Mouse (Mus musculus) E14TG2a.4 (cell line): Measurements from ENCODE around the gene Ermap.

Source experiments
- H3K27me3 ChIP-seq: 2 replicates; pipeline ENCODE4 v1.6.1; 2014; ENCODE audit warnings: low read length, control low read depth; ENCODE audit not compliant: insufficient read depth
- H3K36me3 ChIP-seq: 2 replicates; pipeline ENCODE4 v1.6.1; 2014; ENCODE audit warnings: low read length, control low read depth; ENCODE audit not compliant: insufficient read depth
- H3K4me1 ChIP-seq: replicated peaks from 2 replicates; pipeline ENCODE4 v1.6.1; 2014; ENCODE audit warnings: low read depth, low read length, control low read depth
- H3K4me3 ChIP-seq: replicated peaks from 2 replicates; pipeline ENCODE4 v1.5.1; 2014; ENCODE audit warnings: mild to moderate bottlenecking, low read length
- H3K9me3 ChIP-seq: 2 replicates; pipeline ENCODE4 v1.6.1; 2014; ENCODE audit warnings: low read length, control low read depth
- CTCF ChIP-seq: conservative IDR thresholded peaks from 2 replicates; pipeline ENCODE4 v1.5.1; 2014; ENCODE audit warnings: low read length
- NANOG ChIP-seq: IDR thresholded peaks from 2 replicates; pipeline ENCODE4 v1.6.1; 2014; ENCODE audit warnings: borderline replicate concordance, low read length, mixed read lengths
- POU5F1 ChIP-seq: IDR thresholded peaks from 2 replicates; pipeline ENCODE4 v1.6.1; 2014; ENCODE audit warnings: low read length, borderline replicate concordance

Ermap gene

DNA sequence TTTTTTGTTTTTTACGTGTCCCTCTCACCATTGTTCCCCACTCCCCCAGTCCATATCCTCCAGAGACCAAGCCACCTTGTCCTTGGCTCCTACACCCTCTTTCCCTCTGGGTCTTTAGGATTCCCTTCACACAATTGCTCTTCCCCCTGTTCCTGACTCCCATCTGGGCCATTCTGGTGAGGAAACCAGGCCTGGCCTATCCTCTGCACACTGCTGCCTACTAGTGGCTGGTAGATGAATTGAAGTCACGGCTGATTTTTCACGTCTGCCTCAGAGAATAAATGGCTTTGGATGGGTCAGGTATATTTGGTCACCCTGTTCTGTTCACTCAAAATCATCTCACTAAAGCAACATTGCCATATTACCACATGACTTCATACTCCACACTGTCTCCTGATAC is 49.7 kb downstream of the Ermap start:
- Histone ChIP-seq H3K27me3 (peaks cover 4% of the 10 kb centered on the region), H3K4me3 (no peak overlapping the region), H3K4me1 (peaks cover 78% of the 10 kb centered on the region), H3K36me3 (peaks cover 36% of the 10 kb centered on the region), H3K9me3 (peaks cover 7% of the 10 kb centered on the region)
- TF ChIP-seq POU5F1, result no peak
- TF ChIP-seq CTCF, result peak; percentile 100

DNA sequence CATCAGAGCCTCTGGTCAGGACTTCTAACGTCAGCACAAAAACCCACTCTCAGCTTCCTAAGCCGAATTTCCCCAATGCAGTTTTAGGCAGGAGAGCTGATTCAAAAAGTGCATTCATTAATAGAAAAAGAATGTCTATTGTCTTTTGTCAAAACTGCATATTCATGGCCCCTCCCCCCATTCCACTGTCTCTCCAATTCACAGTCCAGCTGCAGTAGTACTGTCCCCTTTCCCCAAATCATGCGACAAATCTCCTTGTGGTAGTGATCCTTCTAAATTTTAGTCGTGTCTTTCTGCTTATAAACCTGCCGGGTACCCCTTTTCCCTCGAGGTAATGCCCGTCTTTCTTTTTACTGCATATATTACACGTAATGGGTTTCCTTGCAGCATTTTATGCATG is 51.0 kb downstream of the Ermap start:
- Histone ChIP-seq H3K36me3 (peaks cover 50% of the 10 kb centered on the region), H3K4me1 (peaks cover 92% of the 10 kb centered on the region), H3K4me3 (no peak overlapping the region), H3K27me3 (no peaks in the 10 kb centered on the region), H3K9me3 (no peaks in the 10 kb centered on the region)
- no peak for TF ChIP-seq POU5F1
- TF ChIP-seq NANOG, result no peak
- no peak for TF ChIP-seq CTCF

- no peak for TF ChIP-seq POU5F1
- TF ChIP-seq NANOG, result no peak
- Histone ChIP-seq H3K4me1 (peaks cover 95% of the 10 kb centered on the region), H3K4me3 (peak overlapping the region; percentile 39), H3K27me3 (no peaks in the 10 kb centered on the region), H3K9me3 (no peaks in the 10 kb centered on the region), H3K36me3 (peaks cover 56% of the 10 kb centered on the region)
These were observed 51.6 kb downstream of the Ermap start for GRCm38 (mm10) chr4:119138171-119138570.

DNA sequence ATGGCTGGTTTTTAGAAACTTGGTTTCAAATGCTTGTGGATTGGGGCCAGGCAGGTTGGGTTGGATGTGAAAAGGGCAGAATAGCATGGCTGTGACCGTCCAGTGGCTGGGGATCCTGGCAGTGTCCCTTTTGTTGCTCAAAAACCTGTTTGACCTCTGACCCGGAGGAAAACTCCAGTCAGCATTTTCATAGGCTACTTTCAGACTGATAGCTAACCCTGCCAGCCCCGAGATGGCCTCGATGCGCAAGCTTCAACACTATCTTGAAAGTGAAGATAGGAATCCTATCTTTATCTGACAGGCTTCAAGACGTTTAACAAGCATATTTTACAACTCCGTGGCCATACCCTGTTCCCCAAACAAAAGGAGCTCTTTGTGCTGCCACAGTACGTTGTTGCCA is 52.5 kb downstream of the Ermap start:
- H3K36me3 ChIP-seq, result peaks cover 64% of the 10 kb centered on the region
- no peaks in the 10 kb centered on the region for H3K9me3 ChIP-seq
- H3K27me3 ChIP-seq, result no peaks in the 10 kb centered on the region
- H3K4me3 ChIP-seq, result peak overlapping the region; percentile 39; the same call in 1 of the 2 replicates
- peaks cover 95% of the 10 kb centered on the region for H3K4me1 ChIP-seq
- no peak for TF ChIP-seq NANOG
- TF ChIP-seq CTCF, result no peak
- no peak for TF ChIP-seq POU5F1

GRCm38 (mm10) chr4:119133860-119134259 is 56.0 kb downstream of the Ermap start:
- Histone ChIP-seq H3K27me3 (no peaks in the 10 kb centered on the region), H3K9me3 (no peaks in the 10 kb centered on the region), H3K4me1 (peaks cover 99% of the 10 kb centered on the region), H3K4me3 (0 out of 2 replicates have a peak overlapping the region, but pooled peaks have one; percentile 0), H3K36me3 (peaks cover 94% of the 10 kb centered on the region)
- TF ChIP-seq CTCF, result no peak
- no peak for TF ChIP-seq NANOG
- TF ChIP-seq POU5F1, result no peak

DNA sequence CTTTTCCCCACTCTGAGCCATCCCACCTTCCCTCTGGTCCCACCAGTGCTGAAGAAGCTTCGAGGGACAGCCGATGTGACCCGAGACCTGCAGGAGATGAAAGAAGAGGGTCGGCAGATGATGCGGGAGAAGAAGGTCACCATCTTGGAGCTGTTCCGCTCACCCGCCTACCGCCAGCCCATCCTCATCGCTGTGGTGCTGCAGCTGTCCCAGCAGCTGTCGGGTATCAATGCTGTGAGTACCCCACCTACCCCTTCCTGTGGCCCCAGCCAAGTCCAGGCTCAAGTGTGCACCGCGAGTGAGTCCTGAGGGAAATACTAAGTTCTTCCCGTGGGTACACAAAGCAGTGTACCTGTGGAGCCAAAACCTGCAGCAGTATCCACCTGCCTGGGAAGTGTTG is 56.5 kb downstream of the Ermap start:
- Histone ChIP-seq H3K4me1 (peaks cover 100% of the 10 kb centered on the region), H3K9me3 (no peaks in the 10 kb centered on the region), H3K4me3 (no peak overlapping the region), H3K36me3 (peaks cover 97% of the 10 kb centered on the region), H3K27me3 (no peaks in the 10 kb centered on the region)
- TF ChIP-seq POU5F1, result no peak
- TF ChIP-seq CTCF, result no peak
- no peak for TF ChIP-seq NANOG

DNA sequence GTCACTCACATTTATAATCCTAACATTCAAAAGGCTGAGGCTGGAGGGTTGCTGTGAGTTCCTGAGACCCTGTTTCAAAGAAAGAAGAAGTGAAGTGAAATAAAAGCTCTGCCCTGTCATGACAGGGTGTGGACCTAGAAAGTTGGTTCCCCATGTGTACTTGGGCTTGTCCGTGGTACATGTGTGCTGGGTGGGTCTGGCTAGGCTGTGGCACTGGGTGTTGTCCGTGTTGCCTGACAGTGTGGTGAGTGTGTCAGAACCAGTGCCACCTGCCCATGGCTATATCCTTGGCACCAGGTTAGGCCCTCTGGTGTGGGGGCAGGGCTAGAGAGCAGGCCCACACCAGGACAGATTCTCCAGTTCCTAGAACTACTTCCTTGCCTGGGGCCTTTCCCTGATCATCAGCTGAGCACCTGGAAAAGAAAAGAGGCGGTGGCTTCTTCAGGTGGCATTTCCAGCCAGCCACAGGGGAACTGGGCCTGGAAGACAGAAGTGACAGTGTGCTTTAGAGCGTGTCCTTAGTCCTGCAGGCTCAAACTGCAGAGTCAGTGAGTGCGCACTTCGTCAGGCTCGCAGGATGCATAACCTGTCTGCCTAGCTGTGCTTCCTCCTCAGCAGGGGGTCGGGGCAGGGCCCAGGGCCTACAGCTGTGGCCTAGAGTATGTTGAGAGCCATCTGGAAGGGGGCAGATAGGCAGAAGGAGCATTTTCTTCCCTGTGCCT is 58.5 kb downstream of the Ermap start:
- Histone ChIP-seq H3K27me3 (no peaks in the 10 kb centered on the region), H3K4me1 (peaks cover 100% of the 10 kb centered on the region), H3K36me3 (peaks cover 100% of the 10 kb centered on the region), H3K9me3 (no peaks in the 10 kb centered on the region), H3K4me3 (peak overlapping the region; percentile 37; the same call in 1 of the 2 replicates)
- TF ChIP-seq POU5F1, result no peak
- TF ChIP-seq CTCF, result no peak
- no peak for TF ChIP-seq NANOG

DNA sequence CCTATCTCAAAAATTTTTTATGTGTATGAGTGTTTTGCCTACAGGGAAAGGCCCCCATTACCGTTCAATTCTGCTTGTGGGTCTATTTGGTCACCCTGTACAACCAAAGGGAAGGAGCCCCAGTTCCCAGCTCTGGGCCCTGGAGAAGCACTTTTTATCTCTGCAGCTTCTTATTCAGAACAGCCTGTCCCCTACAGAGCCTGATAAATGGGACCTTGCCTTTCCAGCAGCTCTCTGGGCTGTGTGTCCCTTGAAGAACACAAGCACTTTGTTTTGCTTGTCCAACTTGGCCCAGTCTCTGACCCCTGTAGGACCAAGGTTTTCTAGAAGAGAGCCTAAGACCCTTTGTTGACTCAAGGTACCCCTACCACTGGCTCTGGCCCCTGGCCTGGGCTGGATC is 60.7 kb downstream of the Ermap start:
- no peaks in the 10 kb centered on the region for H3K27me3 ChIP-seq
- H3K4me3 ChIP-seq, result peak overlapping the region; percentile 37; the same call in 1 of the 2 replicates
- peaks cover 100% of the 10 kb centered on the region for H3K4me1 ChIP-seq
- H3K36me3 ChIP-seq, result peaks cover 100% of the 10 kb centered on the region
- H3K9me3 ChIP-seq, result no peaks in the 10 kb centered on the region
- TF ChIP-seq CTCF (no peak), POU5F1 (no peak), NANOG (no peak)

DNA sequence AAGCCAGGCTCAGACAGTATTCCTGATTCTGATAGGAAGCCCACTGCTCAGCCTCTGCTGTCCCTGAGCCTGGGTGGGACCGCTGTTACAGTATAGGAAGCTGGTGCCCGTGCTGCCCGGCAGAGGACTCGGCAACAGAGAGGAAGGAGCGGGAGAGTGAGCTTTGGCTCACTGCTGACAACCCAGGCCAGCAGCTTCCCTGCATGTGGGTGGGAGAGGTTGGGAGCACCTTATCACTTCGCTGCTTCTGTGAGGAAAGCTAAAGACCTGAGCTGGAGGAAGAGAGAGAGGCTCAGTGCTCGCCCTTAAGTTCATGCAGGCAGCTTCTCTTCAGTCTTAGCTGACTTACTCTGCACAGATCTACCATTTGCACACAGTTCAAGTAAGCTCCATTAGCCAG is 61.3 kb downstream of the Ermap start:
- Histone ChIP-seq H3K4me3 (0 out of 2 replicates have a peak overlapping the region, but pooled peaks have one; percentile 37), H3K27me3 (no peaks in the 10 kb centered on the region), H3K9me3 (no peaks in the 10 kb centered on the region), H3K36me3 (peaks cover 100% of the 10 kb centered on the region), H3K4me1 (peaks cover 100% of the 10 kb centered on the region)
- TF ChIP-seq NANOG (no peak), POU5F1 (no peak), CTCF (no peak)
